Mouse (Mus musculus): ENCODE measurements around the gene Acot7.

Gene Acot7

DNA sequence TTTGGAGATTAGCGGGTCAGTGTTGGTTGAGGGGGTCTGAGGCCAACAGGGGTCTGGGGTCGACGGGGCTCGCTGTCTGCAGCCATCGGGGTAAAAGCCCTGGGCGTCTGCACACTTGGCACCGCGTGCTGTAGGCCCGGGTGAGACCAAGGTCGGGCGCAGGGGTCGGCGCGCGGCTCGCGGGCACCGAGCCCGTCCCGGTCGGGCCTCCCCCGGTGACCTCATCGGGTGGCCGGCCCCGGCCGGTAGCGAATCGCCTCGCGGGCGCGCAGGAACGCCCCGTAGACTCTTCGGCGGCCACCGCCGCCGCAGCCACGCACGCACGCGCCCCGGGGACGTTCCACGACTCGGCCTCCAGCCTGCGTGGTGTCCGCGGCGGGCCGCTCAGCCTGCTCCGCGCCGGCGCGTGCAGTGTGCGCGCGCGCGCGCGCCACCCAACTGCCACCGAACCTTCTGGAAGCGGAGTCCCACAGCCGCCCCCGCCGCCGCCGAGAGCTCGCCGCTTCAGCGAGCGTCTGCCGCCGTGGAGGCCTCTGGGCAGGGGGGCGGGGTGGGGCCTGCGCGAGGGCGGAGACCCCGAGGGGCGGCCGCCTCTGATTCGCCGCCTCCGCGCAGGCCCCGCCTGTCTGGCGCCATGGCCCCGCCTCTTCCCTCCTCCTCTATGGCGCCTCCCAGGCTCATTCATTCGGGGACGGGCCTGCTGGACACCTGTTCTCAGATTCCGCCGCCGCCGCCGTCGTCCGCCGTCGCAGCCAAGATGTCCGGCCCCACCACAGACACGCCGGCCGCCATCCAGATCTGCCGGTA lies at the start of gene Acot7:
TSS of gene Acot7 (plus strand) at position 598 of the 807 bp plus-strand sequence.
- peak; percentile 92 to 97 for DNase-seq

- DNase-seq, result peak; percentile 88 to 91
These were observed 49.1 kb upstream of the Acot7 start for GRCm38 (mm10) chr4:152128784-152129183.

- peak; percentile 36 to 39 for DNase-seq
These were observed 48.5 kb upstream of the Acot7 start for GRCm38 (mm10) chr4:152129395-152129930.

GRCm38 (mm10) chr4:152130771-152131653 lies 46.9 kb upstream of the Acot7 start:
- DNase-seq, result peak; percentile 79 to 88

DNA sequence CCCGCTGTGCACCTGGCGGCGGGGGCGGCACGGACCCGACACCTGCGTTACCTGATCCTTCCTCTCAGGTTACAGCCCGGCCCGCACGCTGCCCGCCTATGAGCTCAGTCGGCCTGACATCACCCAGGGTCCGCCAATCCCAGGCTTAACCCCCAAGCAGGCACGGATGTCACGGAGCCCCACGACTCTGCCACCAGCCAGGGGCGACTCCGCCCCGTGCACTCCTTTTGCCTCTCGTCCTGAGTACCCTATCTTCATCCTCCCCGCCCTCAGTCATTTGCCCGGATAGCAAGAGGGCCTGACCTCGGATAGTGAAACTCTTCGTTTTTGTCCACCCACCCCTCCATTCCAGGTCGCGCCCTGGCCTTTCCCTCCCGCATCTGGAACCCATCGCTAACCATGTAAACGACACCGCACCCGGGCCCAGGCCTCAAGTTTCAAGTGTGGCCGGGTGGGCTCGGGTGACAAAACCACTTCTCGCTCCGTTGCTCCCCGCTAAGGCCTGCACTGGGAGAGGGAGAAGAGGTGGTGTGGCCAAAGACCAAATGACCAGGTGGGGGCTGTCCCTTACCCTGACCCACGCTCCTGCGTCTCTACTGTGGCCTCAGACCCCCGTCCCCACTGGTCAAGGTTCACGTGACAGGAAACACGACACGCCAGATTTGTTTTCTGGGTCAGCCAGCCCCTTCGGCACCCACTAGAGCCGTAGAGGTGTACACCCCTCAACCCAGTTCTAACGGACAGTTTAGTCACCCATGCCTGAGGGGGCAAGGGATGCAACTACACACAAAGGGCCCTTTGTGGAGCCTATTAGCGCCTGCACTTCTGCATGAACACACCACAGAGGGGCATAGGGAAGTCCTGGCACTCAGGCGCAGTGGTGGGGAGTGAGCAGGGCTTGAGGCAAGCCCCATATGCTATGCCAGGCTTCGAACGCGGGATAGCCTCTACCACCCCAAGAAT lies 45.8 kb upstream of the Acot7 start:
- peak in 1 of 2 experiments; percentile 41 for DNase-seq

- no peak for DNase-seq
These were observed 45.2 kb upstream of the Acot7 start for GRCm38 (mm10) chr4:152132772-152133169.

DNA sequence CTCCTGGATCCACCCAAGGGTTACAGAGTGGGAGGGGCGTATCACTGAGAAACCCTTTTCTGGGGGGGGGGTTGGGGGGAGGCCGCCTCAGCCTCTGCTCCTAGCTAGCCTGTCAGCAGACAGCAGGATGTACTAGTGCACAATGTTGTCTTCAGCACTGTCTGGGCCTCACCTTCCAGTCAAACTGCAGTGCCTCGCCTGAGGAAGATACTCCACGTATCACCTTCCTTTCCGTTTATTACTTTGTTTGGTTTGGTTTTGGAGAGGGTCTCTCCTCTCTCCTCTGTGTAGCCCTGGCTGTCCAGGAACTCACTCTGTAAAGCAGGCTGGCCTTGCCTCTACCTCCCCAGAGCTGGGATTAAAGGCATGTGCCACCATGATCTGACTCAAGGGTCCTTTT lies 44.7 kb upstream of the Acot7 start:
- no peak for DNase-seq

DNA sequence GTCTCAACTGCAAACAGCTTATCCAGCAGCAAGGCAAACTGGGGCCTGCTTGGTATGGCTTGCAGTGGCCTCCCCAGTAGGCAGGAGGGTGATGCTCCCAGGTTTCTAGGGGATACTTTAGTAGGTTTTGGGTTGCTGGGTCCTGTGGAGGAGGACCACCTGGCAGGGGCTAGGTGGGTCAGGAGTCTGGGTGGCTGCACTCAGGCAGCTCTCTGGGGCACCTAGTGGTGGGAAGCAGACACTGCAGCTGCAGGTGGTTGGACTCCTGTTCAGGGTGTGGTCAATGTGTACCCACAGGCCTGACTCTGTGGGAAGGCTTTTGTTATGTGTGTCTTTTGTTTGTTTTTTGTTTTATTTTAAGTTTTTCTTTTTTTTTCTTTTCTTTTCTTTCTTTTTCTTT lies 43.4 kb upstream of the Acot7 start:
- peak; percentile 76 to 81 for DNase-seq

GRCm38 (mm10) chr4:152135363-152135762 lies 42.6 kb upstream of the Acot7 start:
- DNase-seq, result peak; percentile 66 to 72

GRCm38 (mm10) chr4:152136112-152136875 lies 41.6 kb upstream of the Acot7 start:
- DNase-seq, result peak in 1 of 2 experiments; percentile 53

GRCm38 (mm10) chr4:152136876-152137250 lies 41.1 kb upstream of the Acot7 start:
- no peak for DNase-seq

DNA sequence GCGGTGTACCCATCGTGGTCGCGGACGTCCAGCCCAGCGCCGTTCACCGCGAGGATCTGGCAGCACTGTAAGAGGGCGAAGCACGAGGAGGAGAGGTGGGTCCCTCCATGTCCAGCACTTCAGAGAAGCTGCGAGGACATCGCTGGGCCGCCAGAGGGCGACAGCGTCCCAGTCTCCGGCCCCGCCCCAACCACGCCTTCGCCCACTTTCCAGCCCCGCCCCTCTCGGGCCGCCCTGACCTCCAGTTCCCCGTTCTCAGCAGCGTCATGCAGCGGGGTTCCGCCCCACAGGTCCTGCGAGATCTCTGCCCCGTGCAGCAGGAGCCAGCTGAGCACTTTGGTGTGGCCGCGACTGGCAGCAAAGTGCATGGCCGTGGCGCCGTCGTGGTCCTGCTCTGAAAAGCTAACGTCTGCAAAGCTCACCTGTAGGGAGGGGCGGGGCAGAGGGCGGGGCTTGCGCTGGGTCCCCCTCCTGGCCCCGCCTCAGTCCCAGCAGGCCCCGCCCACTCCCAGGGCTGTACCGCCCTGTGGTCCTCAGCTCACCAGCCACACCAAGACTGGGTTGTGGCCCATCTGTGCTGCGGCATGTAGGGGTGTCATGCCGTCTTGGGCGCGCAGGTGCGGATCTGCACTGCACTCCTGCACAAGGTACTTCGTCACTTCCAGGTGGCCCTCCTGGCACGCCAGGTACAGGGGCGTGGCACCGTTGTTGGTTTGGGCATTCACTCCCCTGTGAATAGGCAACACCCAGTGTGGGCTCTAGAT lies 39.3 kb upstream of the Acot7 start:
- peak; percentile 89 to 95 for DNase-seq

- peak; percentile 56 to 78 for DNase-seq
These were observed 37.5 kb upstream of the Acot7 start for GRCm38 (mm10) chr4:152140441-152140840.

DNA sequence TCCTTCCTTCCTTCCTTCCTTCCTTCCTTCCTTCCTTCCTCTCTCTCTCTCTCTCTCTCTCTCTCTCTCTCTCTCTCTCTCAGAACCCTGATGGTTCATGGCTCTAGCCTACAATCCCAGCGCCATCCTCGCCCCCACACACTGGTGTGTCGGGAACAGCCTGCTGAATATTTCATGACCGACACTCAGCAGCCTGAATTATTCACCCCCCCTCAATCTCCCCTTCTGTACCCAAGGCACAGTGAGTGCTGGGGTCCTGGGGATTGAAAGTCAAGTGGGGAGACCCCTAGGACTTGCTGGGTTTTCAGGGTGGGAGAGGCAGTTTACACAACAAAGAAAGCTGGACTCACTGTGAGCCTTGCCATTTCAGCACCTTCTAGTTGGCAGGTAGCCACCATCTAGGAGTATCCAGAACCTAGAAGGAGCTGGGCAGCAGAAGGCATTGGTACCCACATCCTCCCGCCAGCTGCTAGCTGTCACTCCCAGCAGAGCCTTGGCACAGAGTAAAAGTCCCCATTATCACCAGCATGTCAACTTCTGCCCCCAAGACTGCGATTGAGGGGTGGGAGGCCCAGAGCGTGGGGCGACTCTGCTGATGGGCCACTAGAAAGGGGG lies 36.3 kb upstream of the Acot7 start:
- DNase-seq, result no peak

DNA sequence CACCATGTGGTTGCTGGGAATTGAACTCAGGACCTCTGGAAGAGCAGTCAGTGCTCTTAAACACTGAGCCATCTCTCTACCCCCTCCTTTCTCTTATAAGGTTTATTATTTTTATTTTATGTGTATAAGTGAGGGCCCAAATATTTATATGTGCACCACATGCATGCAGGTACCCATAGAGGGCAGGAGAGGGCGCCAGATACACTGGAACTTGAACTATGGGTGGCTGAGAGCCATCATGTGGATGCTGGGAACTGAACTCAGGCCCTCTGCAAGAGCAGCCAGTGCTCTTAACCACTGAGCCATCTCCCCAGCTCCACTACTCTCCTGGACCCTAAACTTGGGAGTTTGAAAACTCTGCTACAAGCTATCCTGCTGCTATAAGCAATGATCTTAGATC lies 34.3 kb upstream of the Acot7 start:
- DNase-seq, result no peak

DNA sequence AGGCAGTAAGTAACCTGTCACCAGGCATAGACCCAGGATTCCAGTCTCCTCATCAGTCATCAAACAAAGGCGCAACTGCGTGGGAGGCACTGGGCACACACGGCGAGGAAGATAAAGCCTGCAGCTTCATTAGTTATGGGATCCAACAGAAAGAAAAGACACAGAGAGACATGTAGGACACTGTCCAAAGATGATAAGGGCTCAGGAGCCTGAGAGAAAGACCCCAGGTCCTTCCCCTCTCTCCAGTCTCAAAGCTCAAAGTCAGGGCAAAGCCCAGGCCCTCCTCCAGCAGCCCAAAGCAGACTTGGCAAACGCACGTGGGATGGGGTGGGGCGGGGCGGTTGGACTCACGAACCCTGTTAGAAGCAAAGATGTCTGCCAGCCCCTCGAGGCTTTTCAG lies 32.5 kb upstream of the Acot7 start:
- DNase-seq, result peak in 1 of 2 experiments; percentile 31

- DNase-seq, result peak in 1 of 2 experiments; percentile 59
These were observed 31.7 kb upstream of the Acot7 start for GRCm38 (mm10) chr4:152146033-152146827.

- no peak for DNase-seq
These were observed 27.4 kb upstream of the Acot7 start for GRCm38 (mm10) chr4:152150546-152150945.

DNA sequence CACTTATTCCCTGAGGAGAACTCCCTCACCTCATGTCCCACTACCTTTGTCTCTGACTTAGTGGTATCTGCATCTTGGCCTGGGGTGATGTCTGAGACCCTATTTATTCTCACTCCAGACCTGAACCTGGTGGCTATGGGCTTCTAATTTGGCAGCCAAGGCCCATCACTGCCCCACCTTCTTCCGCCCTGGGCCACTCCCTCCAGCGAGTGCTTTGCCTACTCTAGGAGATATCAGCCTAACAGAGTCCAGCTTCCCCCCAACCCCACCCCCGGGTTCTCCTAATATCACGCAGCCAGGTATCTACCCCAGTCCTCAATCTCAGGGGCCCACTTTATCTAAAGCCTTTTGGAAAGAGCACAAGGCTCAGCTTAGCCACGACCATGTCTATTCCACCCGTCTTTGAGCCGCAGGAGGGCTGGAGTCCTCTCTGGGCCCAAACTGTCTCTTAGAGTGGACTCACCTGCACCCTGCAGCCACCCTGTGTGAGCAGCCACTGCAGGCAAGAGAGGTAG lies 26.4 kb upstream of the Acot7 start:
- DNase-seq, result no peak

Measured in kidney, postnatal 36 days (tissue).